Mouse (Mus musculus) activated CD4-positive, CD25-positive, alpha-beta regulatory T cell, adult 9 weeks (primary cell): ENCODE data around the gene Sbno2. TPM values are rescaled to one million over a fixed set of nuclear protein-coding genes. Genes with fewer than 3 reads are reported as not detected.

Experiments used
- polyA plus RNA-seq: library from polyadenylated mRNA; unstranded; fragments of 100-300 nt; shearing (Covaris generic); gene quantifications from one replicate; pipeline ENCODE4 v1.2.1, GENCODE M21; 2017

The Sbno2 gene
- polyA plus RNA-seq, result 66.2 TPM

GRCm38 (mm10) chr10:80105460-80105859 is at the start of gene Sbno2:
TSS of gene Sbno2 (minus strand) at chr10:80105571.

GRCm38 (mm10) chr10:80147719-80148601 is 42.6 kb upstream of the Sbno2 start, which contains the start of gene Midn:
TSS of gene Midn (plus strand) at chr10:80148272.

GRCm38 (mm10) chr10:80140666-80141035 is 35.3 kb upstream of the Sbno2 start, which contains the start of gene Cbarp:
TSS of gene Cbarp (minus strand) at chr10:80140835.

GRCm38 (mm10) chr10:80138553-80139438 is 33.4 kb upstream of the Sbno2 start, which contains the start of gene Atp5d:
TSS of gene Atp5d (plus strand) at chr10:80138632.

GRCm38 (mm10) chr10:80115290-80115943 is 10.0 kb upstream of the Sbno2 start, which contains the start of gene Stk11:
TSS of gene Stk11 (plus strand) at chr10:80115803.

GRCm38 (mm10) chr10:80047041-80047565 is 58.3 kb downstream of the Sbno2 start, which contains the start of gene Gpx4:
TSS of gene Gpx4 (plus strand) at chr10:80047166.

GRCm38 (mm10) chr10:80039559-80039979 is 65.8 kb downstream of the Sbno2 start, which contains the start of gene Polr2e:
TSS of gene Polr2e (minus strand) at chr10:80039795.

GRCm38 (mm10) chr10:80016511-80016910 is 88.9 kb downstream of the Sbno2 start, which contains the start of gene Arhgap45:
TSS of gene Arhgap45 (plus strand) at chr10:80016653.

Other genes with a start within 250 kb of the Sbno2 start
- gene Prtn3, start 231.1 kb downstream of the Sbno2 start, polyA plus RNA-seq, result not detected
- gene Plppr3, start 230.9 kb downstream of the Sbno2 start, polyA plus RNA-seq, result 3.9 TPM
- not detected for gene Elane, start 219.3 kb downstream of the Sbno2 start, polyA plus RNA-seq
- gene Cfd, start 214.7 kb downstream of the Sbno2 start, polyA plus RNA-seq, result not detected
- gene Med16, start 196.6 kb downstream of the Sbno2 start, polyA plus RNA-seq, result 20.7 TPM
- gene Gm26602, start 194.7 kb downstream of the Sbno2 start, polyA plus RNA-seq, result 15.2 TPM
- 0.28 TPM for gene Kiss1r, start 188.6 kb downstream of the Sbno2 start, polyA plus RNA-seq
- gene R3hdm4, start 184.4 kb downstream of the Sbno2 start, polyA plus RNA-seq, result 208 TPM
- gene Arid3a, start 178.5 kb downstream of the Sbno2 start, polyA plus RNA-seq, result 12.7 TPM
- 78.4 TPM for gene Wdr18, start 145.4 kb downstream of the Sbno2 start, polyA plus RNA-seq
- not detected for gene Grin3b, start 134.9 kb downstream of the Sbno2 start, polyA plus RNA-seq
- gene Tmem259, start 121.2 kb downstream of the Sbno2 start, polyA plus RNA-seq, result 6.6 TPM
- 1,121 TPM for gene Cnn2, start 117.0 kb downstream of the Sbno2 start, polyA plus RNA-seq
- 76.2 TPM for gene Abca7, start 109.1 kb downstream of the Sbno2 start, polyA plus RNA-seq
- 886 TPM for gene Arhgap45, start 88.9 kb downstream of the Sbno2 start, polyA plus RNA-seq
- gene Polr2e, start 65.8 kb downstream of the Sbno2 start, polyA plus RNA-seq, result 193 TPM
- 519 TPM for gene Gpx4, start 58.4 kb downstream of the Sbno2 start, polyA plus RNA-seq
- gene Stk11, start 10.2 kb upstream of the Sbno2 start, polyA plus RNA-seq, result 13.7 TPM
- gene Atp5d, start 33.1 kb upstream of the Sbno2 start, polyA plus RNA-seq, result 476 TPM
- gene Cbarp, start 35.3 kb upstream of the Sbno2 start, polyA plus RNA-seq, result 2.1 TPM
- 3.1 TPM for gene Midn, start 42.7 kb upstream of the Sbno2 start, polyA plus RNA-seq
- gene Cirbp, start 60.4 kb upstream of the Sbno2 start, polyA plus RNA-seq, result 100 TPM
- gene 1600002K03Rik, start 67.4 kb upstream of the Sbno2 start, polyA plus RNA-seq, result 31.4 TPM
- 0.46 TPM for gene Efna2, start 73.9 kb upstream of the Sbno2 start, polyA plus RNA-seq
- gene Mum1, start 120.9 kb upstream of the Sbno2 start, polyA plus RNA-seq, result 112 TPM
- 282 TPM for gene Ndufs7, start 143.6 kb upstream of the Sbno2 start, polyA plus RNA-seq
- 1.6 TPM for gene Gamt, start 155.4 kb upstream of the Sbno2 start, polyA plus RNA-seq
- gene Dazap1, start 155.9 kb upstream of the Sbno2 start, polyA plus RNA-seq, result 50.4 TPM
- gene Rps15, start 186.9 kb upstream of the Sbno2 start, polyA plus RNA-seq, result 984 TPM
- gene Apc2, start 190.4 kb upstream of the Sbno2 start, polyA plus RNA-seq, result 0.18 TPM
- 82.1 TPM for gene 2310011J03Rik, start 215.0 kb upstream of the Sbno2 start, polyA plus RNA-seq
- 15.5 TPM for gene Pcsk4, start 223.9 kb upstream of the Sbno2 start, polyA plus RNA-seq
- gene Reep6, start 224.4 kb upstream of the Sbno2 start, polyA plus RNA-seq, result 0.31 TPM
- not detected for gene Adamtsl5, start 242.8 kb upstream of the Sbno2 start, polyA plus RNA-seq